Mouse (Mus musculus) kidney, embryonic 16.5 days (tissue): ENCODE results near the gene Qars. TPM values are rescaled to one million over a fixed set of nuclear protein-coding genes. Genes with fewer than 3 reads are reported as not detected.

ENCODE experiments used
- ATAC-seq: fragments of 200-750 bp; cut with Nextera tagmentation; 2 replicates; pipeline ENCODE4 v1.8.0; 2017; ENCODE audit warnings: moderate TSS enrichment; ENCODE audit not compliant: low FRiP score, low TSS enrichment
- H3K27ac ChIP-seq: fragments of 300-500 bp; sonication (generic); 2 replicates; pipeline ENCODE4 v1.5.1; 2014; ENCODE audit warnings: low read length
- H3K27me3 ChIP-seq: fragments of 300-500 bp; sonication (generic); 2 replicates; pipeline ENCODE4 v1.6.1; 2014; ENCODE audit warnings: low read length, control low read depth, mixed read lengths; ENCODE audit not compliant: insufficient read depth
- H3K36me3 ChIP-seq: fragments of 300-500 bp; sonication (generic); 2 replicates; pipeline ENCODE4 v1.6.1; 2014; ENCODE audit warnings: low read length, control low read depth, mixed read lengths; ENCODE audit not compliant: insufficient read depth
- H3K4me1 ChIP-seq: fragments of 300-500 bp; sonication (generic); 2 replicates; pipeline ENCODE4 v1.6.1; 2014; ENCODE audit warnings: low read length, control low read depth, mixed read lengths; ENCODE audit not compliant: insufficient read depth
- H3K4me2 ChIP-seq: fragments of 300-500 bp; sonication (generic); replicated peaks from 2 replicates; pipeline ENCODE4 v1.6.1; 2014; ENCODE audit warnings: low read depth, low read length
- H3K4me3 ChIP-seq: fragments of 300-500 bp; sonication (generic); 2 replicates; pipeline ENCODE4 v1.5.1; 2014; ENCODE audit warnings: mild to moderate bottlenecking, low read length
- H3K9ac ChIP-seq: fragments of 300-500 bp; sonication (generic); replicated peaks from 2 replicates; pipeline ENCODE4 v1.6.1; 2014; ENCODE audit warnings: low read length
- H3K9me3 ChIP-seq: fragments of 300-500 bp; sonication (generic); 2 replicates; pipeline ENCODE4 v1.6.1; 2016; ENCODE audit warnings: low read length, control low read depth
- WGBS: fragments of 180-500 bp; shearing (Covaris S2); extraction: QIAGEN DNeasy Blood & Tissue Kit; methylation state at CpG from one replicate; pipeline ENCODE4 v1.1.7; 2014; 5-methylcytosine and 5-hydroxymethylcytosine counted together
- polyA plus RNA-seq: library from polyadenylated mRNA; unstranded; fragments of >200 nt; fragmentation: Nextera tagmentation; extraction: Ambion mirVana; gene quantifications from 2 replicates; pipeline ENCODE4 v1.2.1, GENCODE M21; 2015

The Qars gene
- polyA plus RNA-seq, 1 experiment from 2014 or later, result 127 TPM

GRCm38 (mm10) chr9:108521604-108522003 lies 14.1 kb downstream of the Qars start:
- 85% methylated on average over 2 of the region's 2 CpGs for WGBS
- H3K36me3 ChIP-seq, result peaks cover 4% of the 10 kb centered on the region; the same call in 1 of the 2 replicates

GRCm38 (mm10) chr9:108523341-108523740 lies 15.8 kb downstream of the Qars start:
- H3K9me3 ChIP-seq, result no peaks in the 10 kb centered on the region
- H3K4me3 ChIP-seq, result no peak overlapping the region
- H3K36me3 ChIP-seq, result peaks cover 5% of the 10 kb centered on the region
- no peak for ATAC-seq
- WGBS, result 95% methylated on average over 4 of the region's 4 CpGs
- H3K9ac ChIP-seq, result no peak overlapping the region
- no peak overlapping the region for H3K4me2 ChIP-seq
- H3K4me1 ChIP-seq, result peaks cover 9% of the 10 kb centered on the region
- no peak overlapping the region for H3K27ac ChIP-seq
- no peaks in the 10 kb centered on the region for H3K27me3 ChIP-seq

More at GRCm38 (mm10) chr9:108521604-108522003, 14.1 kb downstream of the Qars start:
- ATAC-seq, result no peak
- Histone ChIP-seq H3K4me2 (no peak overlapping the region), H3K9ac (no peak overlapping the region), H3K4me1 (peaks cover 9% of the 10 kb centered on the region), H3K27me3 (no peaks in the 10 kb centered on the region), H3K9me3 (no peaks in the 10 kb centered on the region), H3K27ac (no peak overlapping the region), H3K4me3 (no peak overlapping the region)

- ATAC-seq, result no peak
- H3K27me3 ChIP-seq, result no peaks in the 10 kb centered on the region
Measured at GRCm38 (mm10) chr9:108525400-108525799, 17.9 kb downstream of the Qars start.

GRCm38 (mm10) chr9:108530954-108531353 lies 23.4 kb downstream of the Qars start:
- ATAC-seq, result no peak
- no peak overlapping the region for H3K4me2 ChIP-seq
- no peaks in the 10 kb centered on the region for H3K9me3 ChIP-seq
- H3K4me3 ChIP-seq, result no peak overlapping the region
- peaks cover 64% of the 10 kb centered on the region for H3K36me3 ChIP-seq
- no peak overlapping the region for H3K27ac ChIP-seq
- WGBS, result 81% methylated on average over 1 of the region's 1 CpGs
- no peak overlapping the region for H3K9ac ChIP-seq
- H3K4me1 ChIP-seq, result no peaks in the 10 kb centered on the region
- H3K27me3 ChIP-seq, result no peaks in the 10 kb centered on the region

More at GRCm38 (mm10) chr9:108525400-108525799, 17.9 kb downstream of the Qars start:
- Histone ChIP-seq H3K4me1 (no peaks in the 10 kb centered on the region), H3K36me3 (peaks cover 22% of the 10 kb centered on the region), H3K4me3 (no peak overlapping the region), H3K9ac (no peak overlapping the region), H3K4me2 (no peak overlapping the region), H3K27ac (no peak overlapping the region), H3K9me3 (no peaks in the 10 kb centered on the region)
- WGBS, result 81% methylated on average over 3 of the region's 3 CpGs

GRCm38 (mm10) chr9:108531496-108531895 lies 24.0 kb downstream of the Qars start:
- Histone ChIP-seq H3K4me2 (no peak overlapping the region), H3K9me3 (no peaks in the 10 kb centered on the region), H3K4me1 (no peaks in the 10 kb centered on the region), H3K27me3 (no peaks in the 10 kb centered on the region), H3K9ac (no peak overlapping the region), H3K36me3 (peaks cover 68% of the 10 kb centered on the region), H3K27ac (no peak overlapping the region), H3K4me3 (no peak overlapping the region)
- ATAC-seq, result no peak
- 83% methylated on average over 1 of the region's 1 CpGs for WGBS

- ATAC-seq, result no peak
- no peak overlapping the region for H3K27ac ChIP-seq
- H3K4me1 ChIP-seq, result no peaks in the 10 kb centered on the region
- no peaks in the 10 kb centered on the region for H3K27me3 ChIP-seq
- no peaks in the 10 kb centered on the region for H3K9me3 ChIP-seq
- no peak overlapping the region for H3K4me2 ChIP-seq
- no peak overlapping the region for H3K9ac ChIP-seq
- no peak overlapping the region for H3K4me3 ChIP-seq
- H3K36me3 ChIP-seq, result peaks cover 69% of the 10 kb centered on the region
Measured at GRCm38 (mm10) chr9:108540846-108541245, 33.3 kb downstream of the Qars start.

GRCm38 (mm10) chr9:108545986-108546385 lies 38.5 kb downstream of the Qars start:
- 90% methylated on average over 3 of the region's 3 CpGs for WGBS
- H3K4me3 ChIP-seq, result no peak overlapping the region
- no peak overlapping the region for H3K9ac ChIP-seq
- no peak for ATAC-seq
- H3K27me3 ChIP-seq, result no peaks in the 10 kb centered on the region
- H3K4me2 ChIP-seq, result no peak overlapping the region
- H3K9me3 ChIP-seq, result no peaks in the 10 kb centered on the region
- H3K27ac ChIP-seq, result no peak overlapping the region
- peaks cover 65% of the 10 kb centered on the region for H3K36me3 ChIP-seq
- no peaks in the 10 kb centered on the region for H3K4me1 ChIP-seq

- ATAC-seq, result no peak
- no peaks in the 10 kb centered on the region for H3K9me3 ChIP-seq
- H3K27me3 ChIP-seq, result no peaks in the 10 kb centered on the region
- H3K36me3 ChIP-seq, result peaks cover 59% of the 10 kb centered on the region
- H3K4me2 ChIP-seq, result no peak overlapping the region
- H3K4me1 ChIP-seq, result no peaks in the 10 kb centered on the region
- no peak overlapping the region for H3K27ac ChIP-seq
- no peak overlapping the region for H3K4me3 ChIP-seq
- WGBS, result 95% methylated on average over 1 of the region's 1 CpGs
- no peak overlapping the region for H3K9ac ChIP-seq
Measured at GRCm38 (mm10) chr9:108546875-108547274, 39.4 kb downstream of the Qars start.

GRCm38 (mm10) chr9:108559169-108559568 lies 51.7 kb downstream of the Qars start:
- Histone ChIP-seq H3K4me3 (no peak overlapping the region), H3K27ac (no peak overlapping the region), H3K36me3 (peaks cover 74% of the 10 kb centered on the region), H3K9ac (no peak overlapping the region), H3K4me2 (no peak overlapping the region), H3K4me1 (peaks cover 10% of the 10 kb centered on the region), H3K9me3 (no peaks in the 10 kb centered on the region), H3K27me3 (no peaks in the 10 kb centered on the region)
- WGBS, result 84% methylated on average over 4 of the region's 4 CpGs
- no peak for ATAC-seq

- Histone ChIP-seq H3K27ac (peak within 1 kb of the TSS; percentile 73), H3K27me3 (no peaks in the 10 kb centered on the region), H3K36me3 (peaks cover 75% of the 10 kb centered on the region), H3K9ac (peak within 1 kb of the TSS; percentile 87), H3K4me2 (peak within 1 kb of the TSS; percentile 90), H3K9me3 (no peaks in the 10 kb centered on the region), H3K4me3 (peak within 1 kb of the TSS; percentile 71), H3K4me1 (peaks cover 10% of the 10 kb centered on the region)
- peak; percentile 98 for ATAC-seq
- under 1% methylated on average over 52 of the region's 53 CpGs for WGBS
Measured at GRCm38 (mm10) chr9:108560227-108560841, 52.8 kb downstream of the Qars start, which contains the start of gene Impdh2. Impdh2 (plus strand) TSS chr9:108560286.
